Mouse (Mus musculus): ENCODE data around the gene Esam. TPM values are rescaled to one million over a fixed set of nuclear protein-coding genes. Genes with fewer than 3 reads are reported as not detected.

Gene Esam
- total and polyA plus RNA-seq, 3 experiments, result not detected

GRCm38 (mm10) chr9:37569231-37569835 lies 41.5 kb downstream of the Esam start:
- no peaks in the 10 kb centered on the region for H3K9me3 ChIP-seq (replicated peaks)
- DNase-seq (ENCODE audit: low spot score) (no peak), ATAC-seq (ENCODE audit: extremely low read depth, insufficient number of reproducible peaks, low FRiP score, poor library complexity, severe bottlenecking) (peak; percentile 40)
- H3K4me1 ChIP-seq (ENCODE audit: insufficient read depth, low read depth, low read length), result peaks cover 98% of the 10 kb centered on the region
- no peak overlapping the region; the same call in 1 of the 2 replicates for H3K4me3 ChIP-seq (ENCODE audit: low read depth, low read length)
- no peaks in the 10 kb centered on the region for H3K36me3 ChIP-seq (replicated peaks)
- H3K27me3 ChIP-seq (ENCODE audit: insufficient read depth, low read length), result no peaks in the 10 kb centered on the region
- TF ChIP-seq POLR2AphosphoS5 (IDR thresholded peaks at IDR 0.05; ENCODE audit: insufficient replicate concordance, low read depth, low read length) (no peak), CTCF (IDR thresholded peaks at IDR 0.05; ENCODE audit: low read depth, low read length) (no peak), GATA2 (IDR thresholded peaks at IDR 0.05; ENCODE audit: borderline replicate concordance, low read depth, low read length) (no peak), GATA1 (IDR thresholded peaks at IDR 0.05; ENCODE audit: borderline replicate concordance, low read length) (no peak), TAL1 (conservative IDR thresholded peaks at IDR 0.05; ENCODE audit: low read depth, low read length) (no peak)

GRCm38 (mm10) chr9:37572204-37572876 lies 44.5 kb downstream of the Esam start:
- Histone ChIP-seq H3K9me3 (replicated peaks) (no peaks in the 10 kb centered on the region), H3K36me3 (replicated peaks) (peaks cover 3% of the 10 kb centered on the region), H3K4me1 (ENCODE audit: insufficient read depth, low read depth, low read length) (peaks cover 90% of the 10 kb centered on the region), H3K4me3 (ENCODE audit: low read depth, low read length) (peak overlapping the region; percentile 5; the same call in 1 of the 2 replicates), H3K27me3 (ENCODE audit: insufficient read depth, low read length) (no peaks in the 10 kb centered on the region)
- no peak for TF ChIP-seq GATA1 (IDR thresholded peaks at IDR 0.05; ENCODE audit: borderline replicate concordance, low read length)
- peak; percentile 59 for TF ChIP-seq TAL1 (conservative IDR thresholded peaks at IDR 0.05; ENCODE audit: low read depth, low read length)
- ATAC-seq (ENCODE audit: extremely low read depth, insufficient number of reproducible peaks, low FRiP score, poor library complexity, severe bottlenecking) (peak; percentile 30), DNase-seq (ENCODE audit: low spot score) (no peak)

GRCm38 (mm10) chr9:37576436-37576930 lies 48.6 kb downstream of the Esam start:
- Histone ChIP-seq H3K4me3 (ENCODE audit: low read depth, low read length) (no peak overlapping the region; the same call in 1 of the 2 replicates), H3K4me1 (ENCODE audit: insufficient read depth, low read depth, low read length) (peaks cover 51% of the 10 kb centered on the region), H3K9me3 (replicated peaks) (no peaks in the 10 kb centered on the region), H3K36me3 (replicated peaks) (peaks cover 3% of the 10 kb centered on the region), H3K27me3 (ENCODE audit: insufficient read depth, low read length) (no peaks in the 10 kb centered on the region)
- TF ChIP-seq TAL1 (conservative IDR thresholded peaks at IDR 0.05; ENCODE audit: low read depth, low read length) (no peak), GATA2 (IDR thresholded peaks at IDR 0.05; ENCODE audit: borderline replicate concordance, low read depth, low read length) (no peak), POLR2AphosphoS5 (IDR thresholded peaks at IDR 0.05; ENCODE audit: insufficient replicate concordance, low read depth, low read length) (no peak), CTCF (IDR thresholded peaks at IDR 0.05; ENCODE audit: low read depth, low read length) (no peak), GATA1 (IDR thresholded peaks at IDR 0.05; ENCODE audit: borderline replicate concordance, low read length) (no peak)
- ATAC-seq (ENCODE audit: extremely low read depth, insufficient number of reproducible peaks, low FRiP score, poor library complexity, severe bottlenecking) (no peak), DNase-seq (ENCODE audit: low spot score) (no peak)

GRCm38 (mm10) chr9:37583594-37583993 lies 55.7 kb downstream of the Esam start:
- no peaks in the 10 kb centered on the region for H3K9me3 ChIP-seq (replicated peaks)
- no peaks in the 10 kb centered on the region for H3K27me3 ChIP-seq (ENCODE audit: insufficient read depth, low read length)
- ATAC-seq (ENCODE audit: extremely low read depth, insufficient number of reproducible peaks, low FRiP score, poor library complexity, severe bottlenecking), result no peak
- H3K4me1 ChIP-seq (ENCODE audit: insufficient read depth, low read depth, low read length), result peaks cover 8% of the 10 kb centered on the region
- no peaks in the 10 kb centered on the region for H3K36me3 ChIP-seq (replicated peaks)
- no peak overlapping the region for H3K4me3 ChIP-seq (ENCODE audit: low read depth, low read length)
- no peak for TF ChIP-seq GATA1 (IDR thresholded peaks at IDR 0.05; ENCODE audit: borderline replicate concordance, low read length)
- TF ChIP-seq GATA2 (IDR thresholded peaks at IDR 0.05; ENCODE audit: borderline replicate concordance, low read depth, low read length), result no peak
- TF ChIP-seq CTCF (IDR thresholded peaks at IDR 0.05; ENCODE audit: low read depth, low read length), result no peak
- TF ChIP-seq POLR2AphosphoS5 (IDR thresholded peaks at IDR 0.05; ENCODE audit: insufficient replicate concordance, low read depth, low read length), result no peak
- no peak for TF ChIP-seq TAL1 (conservative IDR thresholded peaks at IDR 0.05; ENCODE audit: low read depth, low read length)
- no peak for DNase-seq (ENCODE audit: low spot score)

GRCm38 (mm10) chr9:37586718-37587117 lies 58.8 kb downstream of the Esam start:
- peaks cover 5% of the 10 kb centered on the region for H3K9me3 ChIP-seq (replicated peaks)
- TF ChIP-seq TAL1 (conservative IDR thresholded peaks at IDR 0.05; ENCODE audit: low read depth, low read length) (no peak), CTCF (IDR thresholded peaks at IDR 0.05; ENCODE audit: low read depth, low read length) (no peak), GATA1 (IDR thresholded peaks at IDR 0.05; ENCODE audit: borderline replicate concordance, low read length) (no peak), GATA2 (IDR thresholded peaks at IDR 0.05; ENCODE audit: borderline replicate concordance, low read depth, low read length) (no peak), POLR2AphosphoS5 (IDR thresholded peaks at IDR 0.05; ENCODE audit: insufficient replicate concordance, low read depth, low read length) (no peak)
- no peaks in the 10 kb centered on the region for H3K36me3 ChIP-seq (replicated peaks)
- peaks cover 20% of the 10 kb centered on the region for H3K4me1 ChIP-seq (ENCODE audit: insufficient read depth, low read depth, low read length)
- no peak overlapping the region for H3K4me3 ChIP-seq (ENCODE audit: low read depth, low read length)
- no peaks in the 10 kb centered on the region for H3K27me3 ChIP-seq (ENCODE audit: insufficient read depth, low read length)
- DNase-seq (ENCODE audit: low spot score), result no peak
- no peak for ATAC-seq (ENCODE audit: extremely low read depth, insufficient number of reproducible peaks, low FRiP score, poor library complexity, severe bottlenecking)

Other genes starting within 250 kb of the Esam start
- 23.3 and 26.9 TPM in 2 replicates for gene Ccdc15, start 179.6 kb upstream of the Esam start, total RNA-seq (2014; fragmentation: Nextera tagmentation)
- 6.3 and 7.4 TPM in 2 replicates for gene Ccdc15, start 179.6 kb upstream of the Esam start, total RNA-seq (2017)
- 10.3 and 10.7 TPM in 2 replicates for gene Ccdc15, start 179.6 kb upstream of the Esam start, polyA plus RNA-seq (2012)
- not detected in 2 replicates for gene Hepacam, start 160.7 kb upstream of the Esam start, total RNA-seq (2014; fragmentation: Nextera tagmentation)
- gene Hepacam, start 160.7 kb upstream of the Esam start, total RNA-seq (2017), result not detected in 2 replicates
- gene Hepacam, start 160.7 kb upstream of the Esam start, polyA plus RNA-seq (2012), result not detected in 2 replicates
- not detected in 2 replicates for gene Robo4, start 126.2 kb upstream of the Esam start, total RNA-seq (2014; fragmentation: Nextera tagmentation)
- 0.05 and 0.06 TPM in 2 replicates for gene Robo4, start 126.2 kb upstream of the Esam start, total RNA-seq (2017)
- not detected in 2 replicates for gene Robo4, start 126.2 kb upstream of the Esam start, polyA plus RNA-seq (2012)
- gene Robo3, start 94.8 kb upstream of the Esam start, total RNA-seq (2014; fragmentation: Nextera tagmentation), result not detected in 2 replicates
- gene Robo3, start 94.8 kb upstream of the Esam start, total RNA-seq (2017), result 0.27 and 0.35 TPM in 2 replicates
- 0.20 and 0.24 TPM in 2 replicates for gene Robo3, start 94.8 kb upstream of the Esam start, polyA plus RNA-seq (2012)
- 49.4 and 63.8 TPM in 2 replicates for gene Msantd2, start 38.8 kb upstream of the Esam start, total RNA-seq (2014; fragmentation: Nextera tagmentation)
- gene Msantd2, start 38.8 kb upstream of the Esam start, total RNA-seq (2017), result 59.1 and 66.0 TPM in 2 replicates
- gene Msantd2, start 38.8 kb upstream of the Esam start, polyA plus RNA-seq (2012), result 27.5 and 31.9 TPM in 2 replicates
- gene Vsig2, start 11.2 kb downstream of the Esam start, total RNA-seq (2014; fragmentation: Nextera tagmentation), result not detected in 2 replicates
- gene Vsig2, start 11.2 kb downstream of the Esam start, total RNA-seq (2017), result 0.29 and 3.0 TPM in 2 replicates
- gene Vsig2, start 11.2 kb downstream of the Esam start, polyA plus RNA-seq (2012), result not detected in 2 replicates
- gene Nrgn, start 24.8 kb downstream of the Esam start, total RNA-seq (2014; fragmentation: Nextera tagmentation), result 444 and 474 TPM in 2 replicates
- 136 and 149 TPM in 2 replicates for gene Nrgn, start 24.8 kb downstream of the Esam start, total RNA-seq (2017)
- gene Nrgn, start 24.8 kb downstream of the Esam start, polyA plus RNA-seq (2012), result 2,434 and 2,443 TPM in 2 replicates
- 98.8 and 107 TPM in 2 replicates for gene Siae, start 27.6 kb downstream of the Esam start, total RNA-seq (2014; fragmentation: Nextera tagmentation)
- 41.7 and 44.5 TPM in 2 replicates for gene Siae, start 27.6 kb downstream of the Esam start, total RNA-seq (2017)
- gene Siae, start 27.6 kb downstream of the Esam start, polyA plus RNA-seq (2012), result 1.3 and 1.9 TPM in 2 replicates
- gene Spa17, start 85.6 kb downstream of the Esam start, total RNA-seq (2014; fragmentation: Nextera tagmentation), result 12.4 and 21.1 TPM in 2 replicates
- 12.1 and 13.0 TPM in 2 replicates for gene Spa17, start 85.6 kb downstream of the Esam start, total RNA-seq (2017)
- gene Spa17, start 85.6 kb downstream of the Esam start, polyA plus RNA-seq (2012), result 1.7 and 1.8 TPM in 2 replicates
- 110 and 123 TPM in 2 replicates for gene Tbrg1, start 129.2 kb downstream of the Esam start, total RNA-seq (2014; fragmentation: Nextera tagmentation)
- gene Tbrg1, start 129.2 kb downstream of the Esam start, total RNA-seq (2017), result 122 and 157 TPM in 2 replicates
- 71.7 and 82.7 TPM in 2 replicates for gene Tbrg1, start 129.2 kb downstream of the Esam start, polyA plus RNA-seq (2012)
- gene Panx3, start 141.2 kb downstream of the Esam start, total RNA-seq (2014; fragmentation: Nextera tagmentation), result not detected in 2 replicates
- 0.06 and 0.16 TPM in 2 replicates for gene Panx3, start 141.2 kb downstream of the Esam start, total RNA-seq (2017)
- not detected in 2 replicates for gene Panx3, start 141.2 kb downstream of the Esam start, polyA plus RNA-seq (2012)
- gene Olfr160, start 188.2 kb downstream of the Esam start, total RNA-seq (2014; fragmentation: Nextera tagmentation), result not detected in 2 replicates
- 0.05 and 0.12 TPM in 2 replicates for gene Olfr160, start 188.2 kb downstream of the Esam start, total RNA-seq (2017)
- not detected in 2 replicates for gene Olfr160, start 188.2 kb downstream of the Esam start, polyA plus RNA-seq (2012)
- gene Olfr874, start 217.0 kb downstream of the Esam start, total RNA-seq (2014; fragmentation: Nextera tagmentation), result not detected in 2 replicates
- 0.05 TPM in 1 of 2 replicates, not detected in the other for gene Olfr874, start 217.0 kb downstream of the Esam start, total RNA-seq (2017)
- gene Olfr874, start 217.0 kb downstream of the Esam start, polyA plus RNA-seq (2012), result not detected in 2 replicates
- gene Olfr875, start 243.8 kb downstream of the Esam start, total RNA-seq (2014; fragmentation: Nextera tagmentation), result not detected in 2 replicates
- gene Olfr875, start 243.8 kb downstream of the Esam start, total RNA-seq (2017), result not detected in 2 replicates
- not detected in 2 replicates for gene Olfr875, start 243.8 kb downstream of the Esam start, polyA plus RNA-seq (2012)